Mouse (Mus musculus): Measurements from ENCODE around the gene Fam213a. TPM values are rescaled to one million over a fixed set of nuclear protein-coding genes. Genes with fewer than 3 reads are reported as not detected.

Gene Fam213a
- polyA plus RNA-seq, 1 experiment from 2014 or later, result 45.8 TPM

- no peaks in the 10 kb centered on the region for H3K27me3 ChIP-seq (ENCODE audit: control insufficient read depth, insufficient read depth, low read length)
- H3K36me3 ChIP-seq (ENCODE audit: control insufficient read depth, insufficient read depth, low read length), result no peaks in the 10 kb centered on the region
- peaks cover 74% of the 10 kb centered on the region for H3K4me1 ChIP-seq (ENCODE audit: control insufficient read depth, insufficient read depth, low read length)
- no peak overlapping the region for H3K4me3 ChIP-seq (ENCODE audit: low read depth, low read length)
- H3K9ac ChIP-seq (replicated peaks; ENCODE audit: low read depth, low read length), result no peak overlapping the region
- WGBS, result 40% methylated on average over 13 of the region's 13 CpGs
- no peak overlapping the region; the same call in 1 of the 2 replicates for H3K4me2 ChIP-seq (replicated peaks; ENCODE audit: low read depth, low read length)
- peak; percentile 83 for ATAC-seq (ENCODE audit: insufficient number of reproducible peaks, insufficient read depth, low FRiP score, low read depth)
- H3K9me3 ChIP-seq (ENCODE audit: control insufficient read depth, low read depth, low read length), result no peaks in the 10 kb centered on the region
- peak overlapping the region; percentile 94 for H3K27ac ChIP-seq (ENCODE audit: low read length)
Observed at GRCm38 (mm10) chr14:40956252-40957146, 57.1 kb downstream of the Fam213a start.

- ATAC-seq (ENCODE audit: insufficient number of reproducible peaks, insufficient read depth, low FRiP score, low read depth), result 0 out of 2 replicates have a peak, but pooled peaks have one; percentile 1
Observed at GRCm38 (mm10) chr14:40955596-40956251, 57.9 kb downstream of the Fam213a start.

GRCm38 (mm10) chr14:40955146-40955545, 58.4 kb downstream of the Fam213a start:
- H3K4me2 ChIP-seq (replicated peaks; ENCODE audit: low read depth, low read length), result no peak overlapping the region
- 43% methylated on average over 1 of the region's 1 CpGs for WGBS
- no peak overlapping the region for H3K9ac ChIP-seq (replicated peaks; ENCODE audit: low read depth, low read length)
- H3K9me3 ChIP-seq (ENCODE audit: control insufficient read depth, low read depth, low read length), result no peaks in the 10 kb centered on the region
- H3K27ac ChIP-seq (ENCODE audit: low read length), result peak overlapping the region; percentile 94
- H3K27me3 ChIP-seq (ENCODE audit: control insufficient read depth, insufficient read depth, low read length), result no peaks in the 10 kb centered on the region
- no peaks in the 10 kb centered on the region for H3K36me3 ChIP-seq (ENCODE audit: control insufficient read depth, insufficient read depth, low read length)
- no peak for ATAC-seq (ENCODE audit: insufficient number of reproducible peaks, insufficient read depth, low FRiP score, low read depth)
- peaks cover 74% of the 10 kb centered on the region for H3K4me1 ChIP-seq (ENCODE audit: control insufficient read depth, insufficient read depth, low read length)
- no peak overlapping the region for H3K4me3 ChIP-seq (ENCODE audit: low read depth, low read length)

More at GRCm38 (mm10) chr14:40955596-40956251, 57.9 kb downstream of the Fam213a start:
- Histone ChIP-seq H3K4me2 (replicated peaks; ENCODE audit: low read depth, low read length) (no peak overlapping the region; the same call in 1 of the 2 replicates), H3K27ac (ENCODE audit: low read length) (peak overlapping the region; percentile 94), H3K9ac (replicated peaks; ENCODE audit: low read depth, low read length) (no peak overlapping the region), H3K9me3 (ENCODE audit: control insufficient read depth, low read depth, low read length) (no peaks in the 10 kb centered on the region), H3K36me3 (ENCODE audit: control insufficient read depth, insufficient read depth, low read length) (no peaks in the 10 kb centered on the region), H3K27me3 (ENCODE audit: control insufficient read depth, insufficient read depth, low read length) (no peaks in the 10 kb centered on the region), H3K4me3 (ENCODE audit: low read depth, low read length) (no peak overlapping the region), H3K4me1 (ENCODE audit: control insufficient read depth, insufficient read depth, low read length) (peaks cover 74% of the 10 kb centered on the region)
- 40% methylated on average over 10 of the region's 10 CpGs for WGBS

- Histone ChIP-seq H3K36me3 (ENCODE audit: control insufficient read depth, insufficient read depth, low read length) (no peaks in the 10 kb centered on the region), H3K9me3 (ENCODE audit: control insufficient read depth, low read depth, low read length) (no peaks in the 10 kb centered on the region), H3K27me3 (ENCODE audit: control insufficient read depth, insufficient read depth, low read length) (no peaks in the 10 kb centered on the region), H3K4me1 (ENCODE audit: control insufficient read depth, insufficient read depth, low read length) (peaks cover 66% of the 10 kb centered on the region), H3K27ac (ENCODE audit: low read length) (no peak overlapping the region), H3K9ac (replicated peaks; ENCODE audit: low read depth, low read length) (no peak overlapping the region), H3K4me3 (ENCODE audit: low read depth, low read length) (no peak overlapping the region), H3K4me2 (replicated peaks; ENCODE audit: low read depth, low read length) (no peak overlapping the region)
- 73% methylated on average over 5 of the region's 5 CpGs for WGBS
- ATAC-seq (ENCODE audit: insufficient number of reproducible peaks, insufficient read depth, low FRiP score, low read depth), result no peak
Observed at GRCm38 (mm10) chr14:40953381-40953780, 60.2 kb downstream of the Fam213a start.

GRCm38 (mm10) chr14:40952715-40953114, 60.9 kb downstream of the Fam213a start:
- no peaks in the 10 kb centered on the region for H3K27me3 ChIP-seq (ENCODE audit: control insufficient read depth, insufficient read depth, low read length)
- peaks cover 66% of the 10 kb centered on the region for H3K4me1 ChIP-seq (ENCODE audit: control insufficient read depth, insufficient read depth, low read length)
- ATAC-seq (ENCODE audit: insufficient number of reproducible peaks, insufficient read depth, low FRiP score, low read depth), result no peak
- no peak overlapping the region for H3K4me2 ChIP-seq (replicated peaks; ENCODE audit: low read depth, low read length)
- H3K27ac ChIP-seq (ENCODE audit: low read length), result no peak overlapping the region
- H3K9ac ChIP-seq (replicated peaks; ENCODE audit: low read depth, low read length), result no peak overlapping the region
- H3K36me3 ChIP-seq (ENCODE audit: control insufficient read depth, insufficient read depth, low read length), result no peaks in the 10 kb centered on the region
- WGBS, result 23% methylated on average over 2 of the region's 2 CpGs
- H3K9me3 ChIP-seq (ENCODE audit: control insufficient read depth, low read depth, low read length), result no peaks in the 10 kb centered on the region
- H3K4me3 ChIP-seq (ENCODE audit: low read depth, low read length), result no peak overlapping the region

- 64% methylated on average over 3 of the region's 3 CpGs for WGBS
- Histone ChIP-seq H3K36me3 (ENCODE audit: control insufficient read depth, insufficient read depth, low read length) (no peaks in the 10 kb centered on the region), H3K9ac (replicated peaks; ENCODE audit: low read depth, low read length) (no peak overlapping the region), H3K4me3 (ENCODE audit: low read depth, low read length) (no peak overlapping the region), H3K27me3 (ENCODE audit: control insufficient read depth, insufficient read depth, low read length) (no peaks in the 10 kb centered on the region), H3K9me3 (ENCODE audit: control insufficient read depth, low read depth, low read length) (no peaks in the 10 kb centered on the region), H3K4me2 (replicated peaks; ENCODE audit: low read depth, low read length) (no peak overlapping the region), H3K4me1 (ENCODE audit: control insufficient read depth, insufficient read depth, low read length) (peaks cover 62% of the 10 kb centered on the region), H3K27ac (ENCODE audit: low read length) (no peak overlapping the region)
- ATAC-seq (ENCODE audit: insufficient number of reproducible peaks, insufficient read depth, low FRiP score, low read depth), result no peak
Observed at GRCm38 (mm10) chr14:40952301-40952700, 61.3 kb downstream of the Fam213a start.

- H3K4me3 ChIP-seq (ENCODE audit: low read depth, low read length), result no peak overlapping the region
- no peaks in the 10 kb centered on the region for H3K36me3 ChIP-seq (ENCODE audit: control insufficient read depth, insufficient read depth, low read length)
- WGBS, result 69% methylated on average over 7 of the region's 7 CpGs
- H3K4me2 ChIP-seq (replicated peaks; ENCODE audit: low read depth, low read length), result no peak overlapping the region
- H3K27me3 ChIP-seq (ENCODE audit: control insufficient read depth, insufficient read depth, low read length), result no peaks in the 10 kb centered on the region
- no peaks in the 10 kb centered on the region for H3K9me3 ChIP-seq (ENCODE audit: control insufficient read depth, low read depth, low read length)
- H3K9ac ChIP-seq (replicated peaks; ENCODE audit: low read depth, low read length), result no peak overlapping the region
- H3K27ac ChIP-seq (ENCODE audit: low read length), result peak overlapping the region; percentile 84; the same call in 1 of the 2 replicates
- no peak for ATAC-seq (ENCODE audit: insufficient number of reproducible peaks, insufficient read depth, low FRiP score, low read depth)
- peaks cover 39% of the 10 kb centered on the region for H3K4me1 ChIP-seq (ENCODE audit: control insufficient read depth, insufficient read depth, low read length)
Observed at GRCm38 (mm10) chr14:40949730-40950614, 63.6 kb downstream of the Fam213a start.

- ATAC-seq (ENCODE audit: insufficient number of reproducible peaks, insufficient read depth, low FRiP score, low read depth), result no peak
- Histone ChIP-seq H3K4me2 (replicated peaks; ENCODE audit: low read depth, low read length) (no peak overlapping the region), H3K36me3 (ENCODE audit: control insufficient read depth, insufficient read depth, low read length) (no peaks in the 10 kb centered on the region), H3K27me3 (ENCODE audit: control insufficient read depth, insufficient read depth, low read length) (no peaks in the 10 kb centered on the region), H3K4me3 (ENCODE audit: low read depth, low read length) (no peak overlapping the region), H3K4me1 (ENCODE audit: control insufficient read depth, insufficient read depth, low read length) (peaks cover 29% of the 10 kb centered on the region), H3K9me3 (ENCODE audit: control insufficient read depth, low read depth, low read length) (no peaks in the 10 kb centered on the region), H3K9ac (replicated peaks; ENCODE audit: low read depth, low read length) (no peak overlapping the region), H3K27ac (ENCODE audit: low read length) (peak overlapping the region; percentile 84)
- WGBS, result 60% methylated on average over 3 of the region's 3 CpGs
Observed at GRCm38 (mm10) chr14:40949047-40949446, 64.5 kb downstream of the Fam213a start.
